Mouse (Mus musculus) midbrain, embryonic 12.5 days (tissue): Measurements from ENCODE around the gene Slc12a5. TPM values are rescaled to one million over a fixed set of nuclear protein-coding genes. Genes with fewer than 3 reads are reported as not detected.

Source experiments
- ATAC-seq: fragments of 200-750 bp; cut with Nextera tagmentation; 2 replicates; pipeline ENCODE4 v1.8.0; 2017; ENCODE audit warnings: low read depth, moderate TSS enrichment, moderate library complexity; ENCODE audit not compliant: low FRiP score
- H3K27ac ChIP-seq: fragments of 300-500 bp; sonication (generic); replicated peaks from 2 replicates; pipeline ENCODE4 v1.5.1; 2016; ENCODE audit warnings: mild to moderate bottlenecking
- H3K27me3 ChIP-seq: fragments of 300-500 bp; sonication (generic); 2 replicates; pipeline ENCODE4 v1.6.1; 2016; ENCODE audit warnings: mild to moderate bottlenecking
- H3K36me3 ChIP-seq: fragments of 300-500 bp; sonication (generic); 2 replicates; pipeline ENCODE4 v1.6.1; 2016
- H3K4me1 ChIP-seq: fragments of 300-500 bp; sonication (generic); 2 replicates; pipeline ENCODE4 v1.6.1; 2016
- H3K4me2 ChIP-seq: fragments of 300-500 bp; sonication (generic); replicated peaks from 2 replicates; pipeline ENCODE4 v1.6.1; 2016; ENCODE audit warnings: mild to moderate bottlenecking, moderate library complexity
- H3K4me3 ChIP-seq: fragments of 300-500 bp; sonication (generic); 2 replicates; pipeline ENCODE4 v1.5.1; 2016; ENCODE audit warnings: mild to moderate bottlenecking
- H3K9ac ChIP-seq: fragments of 300-500 bp; sonication (generic); replicated peaks from 2 replicates; pipeline ENCODE4 v1.6.1; 2016; ENCODE audit warnings: mild to moderate bottlenecking, moderate library complexity
- H3K9me3 ChIP-seq: fragments of 300-500 bp; sonication (generic); 2 replicates; pipeline ENCODE4 v1.6.1; 2016; ENCODE audit warnings: mild to moderate bottlenecking
- WGBS: fragments of 180-500 bp; shearing (Covaris S2); methylation state at CpG from one replicate; pipeline ENCODE4 v1.1.7; 2016; 5-methylcytosine and 5-hydroxymethylcytosine counted together
- polyA plus RNA-seq: library from polyadenylated mRNA; unstranded; fragments of >200 nt; fragmentation: Nextera tagmentation; extraction: Ambion mirVana; gene quantifications from 2 replicates; pipeline ENCODE4 v1.2.1, GENCODE M21; 2016

Slc12a5 gene
- polyA plus RNA-seq, 1 experiment from 2014 or later, result 8.1 TPM

- no peak for ATAC-seq
- Histone ChIP-seq H3K27me3 (peaks cover 82% of the 10 kb centered on the region), H3K27ac (no peak overlapping the region), H3K9ac (no peak overlapping the region), H3K36me3 (no peaks in the 10 kb centered on the region), H3K9me3 (no peaks in the 10 kb centered on the region), H3K4me1 (peaks cover 26% of the 10 kb centered on the region), H3K4me2 (no peak overlapping the region), H3K4me3 (no peak overlapping the region)
- WGBS, result 78% methylated on average over 4 of the region's 4 CpGs
These were observed 8.9 kb upstream of the Slc12a5 start for GRCm38 (mm10) chr2:164951745-164952144.

- Histone ChIP-seq H3K9ac (no peak overlapping the region), H3K4me1 (peaks cover 26% of the 10 kb centered on the region), H3K9me3 (no peaks in the 10 kb centered on the region), H3K4me3 (no peak overlapping the region), H3K36me3 (no peaks in the 10 kb centered on the region), H3K27ac (no peak overlapping the region), H3K4me2 (no peak overlapping the region), H3K27me3 (peaks cover 75% of the 10 kb centered on the region)
- no peak for ATAC-seq
- 39% methylated on average over 13 of the region's 13 CpGs for WGBS
These were observed 8.2 kb upstream of the Slc12a5 start for GRCm38 (mm10) chr2:164952448-164952847.

- H3K4me2 ChIP-seq, result peak overlapping the region; percentile 23; the same call in 1 of the 2 replicates
These were observed 7.4 kb upstream of the Slc12a5 start for GRCm38 (mm10) chr2:164953224-164953623.

GRCm38 (mm10) chr2:164955725-164956124, 4.9 kb upstream of the Slc12a5 start:
- WGBS, result 76% methylated on average over 4 of the region's 4 CpGs
- Histone ChIP-seq H3K4me1 (peaks cover 11% of the 10 kb centered on the region; the same call in 1 of the 2 replicates), H3K36me3 (no peaks in the 10 kb centered on the region), H3K27ac (no peak overlapping the region), H3K9ac (no peak overlapping the region), H3K27me3 (peaks cover 43% of the 10 kb centered on the region), H3K4me2 (no peak overlapping the region), H3K4me3 (no peak overlapping the region), H3K9me3 (no peaks in the 10 kb centered on the region)
- ATAC-seq, result no peak

More at GRCm38 (mm10) chr2:164953224-164953623, 7.4 kb upstream of the Slc12a5 start:
- Histone ChIP-seq H3K27ac (no peak overlapping the region), H3K4me1 (peaks cover 20% of the 10 kb centered on the region), H3K9ac (no peak overlapping the region), H3K4me3 (no peak overlapping the region), H3K27me3 (peaks cover 68% of the 10 kb centered on the region), H3K9me3 (no peaks in the 10 kb centered on the region), H3K36me3 (no peaks in the 10 kb centered on the region)
- WGBS, result 1% methylated on average over 21 of the region's 21 CpGs
- ATAC-seq, result peak; percentile 78

GRCm38 (mm10) chr2:164956195-164956594, 4.4 kb upstream of the Slc12a5 start:
- WGBS, result 82% methylated on average over 5 of the region's 5 CpGs
- H3K4me2 ChIP-seq, result no peak overlapping the region
- ATAC-seq, result no peak
- peaks cover 38% of the 10 kb centered on the region for H3K27me3 ChIP-seq
- no peaks in the 10 kb centered on the region for H3K9me3 ChIP-seq
- H3K4me1 ChIP-seq, result peaks cover 15% of the 10 kb centered on the region
- H3K27ac ChIP-seq, result no peak overlapping the region
- no peak overlapping the region for H3K9ac ChIP-seq
- no peaks in the 10 kb centered on the region for H3K36me3 ChIP-seq
- no peak overlapping the region for H3K4me3 ChIP-seq

GRCm38 (mm10) chr2:164957548-164958315, 2.9 kb upstream of the Slc12a5 start:
- ATAC-seq, result no peak
- H3K36me3 ChIP-seq, result no peaks in the 10 kb centered on the region
- H3K9me3 ChIP-seq, result no peaks in the 10 kb centered on the region
- H3K4me3 ChIP-seq, result no peak overlapping the region
- H3K4me1 ChIP-seq, result peaks cover 20% of the 10 kb centered on the region
- no peak overlapping the region for H3K27ac ChIP-seq
- no peak overlapping the region for H3K9ac ChIP-seq
- WGBS, result 65% methylated on average over 9 of the region's 9 CpGs
- H3K4me2 ChIP-seq, result no peak overlapping the region
- peaks cover 22% of the 10 kb centered on the region for H3K27me3 ChIP-seq

- WGBS, result 9% methylated on average over 16 of the region's 17 CpGs
- Histone ChIP-seq H3K27me3 (peaks cover 21% of the 10 kb centered on the region), H3K9me3 (no peaks in the 10 kb centered on the region), H3K27ac (0 out of 2 replicates have a peak overlapping the region, but pooled peaks have one; percentile 36), H3K4me2 (peak overlapping the region; percentile 65), H3K4me3 (peak overlapping the region; percentile 69), H3K36me3 (no peaks in the 10 kb centered on the region), H3K9ac (peak overlapping the region; percentile 62), H3K4me1 (peaks cover 35% of the 10 kb centered on the region)
- ATAC-seq, result 0 out of 2 replicates have a peak, but pooled peaks have one; percentile 2
These were observed 1.0 kb downstream of the Slc12a5 start for GRCm38 (mm10) chr2:164961506-164962182.

- Histone ChIP-seq H3K27ac (no peak overlapping the region), H3K4me1 (peaks cover 35% of the 10 kb centered on the region), H3K27me3 (peaks cover 27% of the 10 kb centered on the region), H3K4me3 (no peak overlapping the region), H3K36me3 (no peaks in the 10 kb centered on the region), H3K9me3 (no peaks in the 10 kb centered on the region), H3K4me2 (no peak overlapping the region), H3K9ac (no peak overlapping the region)
- 54% methylated on average over 7 of the region's 7 CpGs for WGBS
- no peak for ATAC-seq
These were observed 1.6 kb downstream of the Slc12a5 start for GRCm38 (mm10) chr2:164962183-164962580.

GRCm38 (mm10) chr2:164964242-164964894, 3.8 kb downstream of the Slc12a5 start:
- Histone ChIP-seq H3K9ac (0 out of 2 replicates have a peak overlapping the region, but pooled peaks have one; percentile 7), H3K36me3 (no peaks in the 10 kb centered on the region), H3K4me2 (peak overlapping the region; percentile 37), H3K4me1 (peaks cover 57% of the 10 kb centered on the region), H3K9me3 (no peaks in the 10 kb centered on the region), H3K27me3 (peaks cover 48% of the 10 kb centered on the region), H3K27ac (peak overlapping the region; percentile 76), H3K4me3 (peak overlapping the region; percentile 3; the same call in 1 of the 2 replicates)
- peak; percentile 35 for ATAC-seq
- 9% methylated on average over 8 of the region's 9 CpGs for WGBS

- Histone ChIP-seq H3K4me1 (peaks cover 61% of the 10 kb centered on the region), H3K4me2 (peak overlapping the region; percentile 37), H3K36me3 (no peaks in the 10 kb centered on the region), H3K4me3 (no peak overlapping the region), H3K9me3 (no peaks in the 10 kb centered on the region), H3K9ac (no peak overlapping the region), H3K27me3 (peaks cover 55% of the 10 kb centered on the region), H3K27ac (peak overlapping the region; percentile 76)
- WGBS, result 81% methylated on average over 1 of the region's 1 CpGs
- ATAC-seq, result no peak
These were observed 4.4 kb downstream of the Slc12a5 start for GRCm38 (mm10) chr2:164964981-164965380.

- 21% methylated on average over 8 of the region's 8 CpGs for WGBS
- Histone ChIP-seq H3K36me3 (no peaks in the 10 kb centered on the region), H3K9me3 (no peaks in the 10 kb centered on the region), H3K4me1 (peaks cover 67% of the 10 kb centered on the region), H3K27me3 (peaks cover 68% of the 10 kb centered on the region), H3K27ac (no peak overlapping the region), H3K9ac (no peak overlapping the region), H3K4me2 (no peak overlapping the region), H3K4me3 (no peak overlapping the region)
- ATAC-seq, result no peak
These were observed 5.8 kb downstream of the Slc12a5 start for GRCm38 (mm10) chr2:164966381-164966780.
